Mouse (Mus musculus) liver, postnatal 0 days (tissue): ENCODE measurements around the gene Gm10273.

Source experiments
- CTCF ChIP-seq: sonication (generic); IDR thresholded peaks from 2 replicates; pipeline ENCODE4 v1.5.1; 2016; ENCODE audit warnings: antibody characterized with exemption, low read depth
- EP300 ChIP-seq: IDR thresholded peaks from 2 replicates; pipeline ENCODE4 v1.6.1; 2016; ENCODE audit warnings: antibody characterized with exemption, low read depth, mild to moderate bottlenecking

GRCm38 (mm10) chr10:59441735-59442134, 46.3 kb downstream of the Gm10273 start, which contains the start of gene Oit3:
- TF ChIP-seq CTCF (no peak), EP300 (peak; percentile 62)
